Mouse (Mus musculus) liver, embryonic 12.5 days (tissue): ENCODE results near the gene Defb43. TPM values are rescaled to one million over a fixed set of nuclear protein-coding genes. Genes with fewer than 3 reads are reported as not detected.

Source experiments
- ATAC-seq: fragments of 200-750 bp; cut with Nextera tagmentation; 2 replicates; pipeline ENCODE4 v1.8.0; 2017; ENCODE audit warnings: moderate number of reproducible peaks, mild to moderate bottlenecking, moderate library complexity
- H3K27ac ChIP-seq: fragments of 300-500 bp; sonication (generic); 2 replicates; pipeline ENCODE4 v1.5.1; 2016; ENCODE audit warnings: mild to moderate bottlenecking
- H3K27me3 ChIP-seq: fragments of 300-500 bp; sonication (generic); replicated peaks from 2 replicates; pipeline ENCODE4 v1.6.1; 2016; ENCODE audit warnings: mild to moderate bottlenecking, moderate library complexity
- H3K36me3 ChIP-seq: fragments of 300-500 bp; sonication (generic); 2 replicates; pipeline ENCODE4 v1.6.1; 2016; ENCODE audit warnings: mild to moderate bottlenecking, moderate library complexity
- H3K4me1 ChIP-seq: fragments of 300-500 bp; sonication (generic); 2 replicates; pipeline ENCODE4 v1.6.1; 2016
- H3K4me2 ChIP-seq: fragments of 300-500 bp; sonication (generic); 2 replicates; pipeline ENCODE4 v1.6.1; 2016; ENCODE audit warnings: mild to moderate bottlenecking, moderate library complexity
- H3K4me3 ChIP-seq: fragments of 300-500 bp; sonication (generic); 2 replicates; pipeline ENCODE4 v1.5.1; 2016; ENCODE audit warnings: mild to moderate bottlenecking, moderate library complexity
- H3K9ac ChIP-seq: fragments of 300-500 bp; sonication (generic); 2 replicates; pipeline ENCODE4 v1.6.1; 2016; ENCODE audit warnings: mild to moderate bottlenecking, moderate library complexity
- H3K9me3 ChIP-seq: fragments of 300-500 bp; sonication (generic); replicated peaks from 2 replicates; pipeline ENCODE4 v1.6.1; 2016; ENCODE audit warnings: mild to moderate bottlenecking, moderate library complexity
- WGBS: fragments of 180-500 bp; shearing (Covaris S2); methylation state at CpG from one replicate; pipeline ENCODE4 v1.1.7; 2016; ENCODE audit not compliant: insufficient replicate concordance; 5-methylcytosine and 5-hydroxymethylcytosine counted together
- polyA plus RNA-seq: library from polyadenylated mRNA; unstranded; fragments of >200 nt; fragmentation: Nextera tagmentation; extraction: Ambion mirVana; gene quantifications from 2 replicates; pipeline ENCODE4 v1.2.1, GENCODE M21; 2016

The Defb43 gene
- polyA plus RNA-seq, 1 experiment from 2014 or later: not detected

DNA sequence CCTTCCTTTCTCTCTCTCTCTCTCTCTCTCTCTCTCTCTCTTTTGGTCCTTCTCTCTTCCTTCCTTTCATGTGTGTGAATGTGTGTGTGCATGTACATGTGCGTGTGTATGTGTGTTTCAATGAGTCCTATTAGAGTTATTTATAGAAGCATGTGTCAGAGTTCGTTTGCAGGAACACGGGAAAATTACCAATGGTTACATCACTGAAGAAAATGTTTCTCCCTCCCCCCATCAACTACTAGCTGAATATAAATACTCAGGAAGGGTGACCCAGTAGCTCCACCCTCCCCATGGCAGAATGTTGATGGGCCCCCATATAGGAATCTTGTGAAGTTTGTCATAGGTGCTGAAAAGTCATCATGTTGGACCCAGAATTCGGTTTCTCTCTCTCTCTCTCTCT is 1.5 kb downstream of the Defb43 start:
- Histone ChIP-seq H3K36me3 (no peaks in the 10 kb centered on the region), H3K4me3 (no peak overlapping the region), H3K9me3 (no peaks in the 10 kb centered on the region), H3K9ac (no peak overlapping the region), H3K4me2 (no peak overlapping the region), H3K4me1 (no peaks in the 10 kb centered on the region), H3K27me3 (no peaks in the 10 kb centered on the region), H3K27ac (no peak overlapping the region)
- ATAC-seq: no peak
- 62% methylated on average over 4 of the region's 4 CpGs for WGBS

DNA sequence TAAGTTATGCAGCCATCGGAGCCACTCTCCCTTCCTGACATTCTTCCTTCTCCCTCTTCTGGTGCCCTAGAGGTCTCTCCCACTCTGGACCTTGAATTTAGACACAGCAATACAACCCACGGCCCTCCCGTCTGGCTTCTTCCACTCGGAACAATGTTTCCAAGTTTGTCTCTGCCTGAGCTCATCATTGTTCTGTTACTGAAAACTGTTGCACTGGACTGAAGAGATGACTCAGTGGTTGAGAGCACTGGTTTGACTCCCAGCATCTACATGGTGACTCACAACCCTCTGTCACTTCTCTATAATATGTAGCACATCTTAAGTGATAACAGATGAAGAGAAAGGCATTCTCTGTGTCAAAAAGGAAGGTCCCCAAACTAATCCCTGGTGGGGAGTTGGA is 3.1 kb downstream of the Defb43 start:
- H3K9ac ChIP-seq: no peak overlapping the region
- no peak for ATAC-seq
- H3K4me2 ChIP-seq: no peak overlapping the region
- no peak overlapping the region for H3K4me3 ChIP-seq
- WGBS: 74% methylated on average over 4 of the region's 4 CpGs
- no peaks in the 10 kb centered on the region for H3K9me3 ChIP-seq
- H3K36me3 ChIP-seq: no peaks in the 10 kb centered on the region
- no peaks in the 10 kb centered on the region; the same call in 1 of the 2 replicates for H3K27me3 ChIP-seq
- no peak overlapping the region for H3K27ac ChIP-seq
- H3K4me1 ChIP-seq: no peaks in the 10 kb centered on the region

DNA sequence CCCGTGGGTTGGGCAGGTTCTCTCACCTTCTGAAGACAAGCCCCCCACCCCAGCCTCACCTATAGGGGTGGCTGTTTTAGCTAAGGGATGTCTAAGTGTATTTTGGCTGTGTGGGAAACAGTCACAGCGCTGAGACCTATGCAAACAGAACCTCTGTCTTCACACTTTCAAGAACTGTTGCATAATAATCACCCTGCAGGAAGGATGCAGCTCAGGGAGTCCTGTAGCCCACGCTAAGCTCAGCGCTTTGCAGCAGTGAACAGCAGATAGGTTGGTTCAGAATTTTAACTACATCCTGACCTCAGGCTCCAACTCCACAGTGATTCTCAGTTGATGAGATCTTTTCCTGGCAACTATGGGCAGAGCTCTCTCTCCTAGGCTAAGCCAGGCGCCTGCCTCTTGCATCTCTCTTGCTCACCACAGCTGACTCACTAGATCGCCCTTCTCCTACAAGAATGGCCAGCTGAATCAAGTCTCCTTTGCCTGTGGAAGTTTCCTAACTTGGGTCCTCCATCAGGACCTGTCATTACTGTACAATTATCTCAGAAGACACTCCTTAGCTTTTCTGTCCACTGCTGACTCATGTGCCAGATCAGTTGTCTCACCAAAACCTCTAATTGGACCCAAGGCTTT is 9.1 kb downstream of the Defb43 start:
- H3K4me2 ChIP-seq: no peak overlapping the region
- no peaks in the 10 kb centered on the region for H3K36me3 ChIP-seq
- no peak overlapping the region for H3K4me3 ChIP-seq
- ATAC-seq: no peak
- no peaks in the 10 kb centered on the region for H3K9me3 ChIP-seq
- peaks cover 9% of the 10 kb centered on the region; the same call in 1 of the 2 replicates for H3K27me3 ChIP-seq
- no peak overlapping the region for H3K9ac ChIP-seq
- no peaks in the 10 kb centered on the region for H3K4me1 ChIP-seq
- 34% methylated on average over 6 of the region's 6 CpGs for WGBS
- H3K27ac ChIP-seq: no peak overlapping the region

DNA sequence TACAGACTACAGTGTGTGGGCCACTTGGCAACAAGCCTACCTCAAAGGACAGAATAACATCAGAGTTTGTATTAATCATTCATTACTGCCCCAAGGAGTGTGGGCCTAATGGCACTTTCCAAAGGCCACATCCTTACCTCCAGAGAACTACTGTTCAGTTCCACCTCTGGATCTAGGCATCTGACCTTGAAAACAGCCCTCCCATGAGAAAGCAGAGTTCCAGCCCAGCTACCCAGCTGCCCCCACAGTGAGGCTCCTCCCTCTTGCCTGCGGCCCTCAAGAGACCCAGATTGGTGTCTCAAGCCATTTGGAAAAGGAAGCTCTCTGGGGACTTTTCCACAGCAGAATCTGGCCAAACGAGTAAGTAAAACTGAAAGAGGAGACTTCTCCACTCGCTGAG is 35.1 kb downstream of the Defb43 start, which contains the start of gene Defb42:
Gene Defb42, plus strand, starts transcription at position 301 of the 400 bp plus-strand sequence.
- H3K9ac ChIP-seq: no peak within 1 kb of the TSS
- no peaks in the 10 kb centered on the region for H3K36me3 ChIP-seq
- H3K4me3 ChIP-seq: no peak within 1 kb of the TSS
- H3K4me1 ChIP-seq: no peaks in the 10 kb centered on the region; the same call in 1 of the 2 replicates
- H3K4me2 ChIP-seq: no peak within 1 kb of the TSS
- H3K27ac ChIP-seq: no peak within 1 kb of the TSS
- 58% methylated on average over 3 of the region's 3 CpGs for WGBS
- H3K27me3 ChIP-seq: 0 out of 2 replicates have a peak, but pooled peaks cover under 1% of the 10 kb centered on the region
- H3K9me3 ChIP-seq: no peaks in the 10 kb centered on the region
- ATAC-seq: no peak

DNA sequence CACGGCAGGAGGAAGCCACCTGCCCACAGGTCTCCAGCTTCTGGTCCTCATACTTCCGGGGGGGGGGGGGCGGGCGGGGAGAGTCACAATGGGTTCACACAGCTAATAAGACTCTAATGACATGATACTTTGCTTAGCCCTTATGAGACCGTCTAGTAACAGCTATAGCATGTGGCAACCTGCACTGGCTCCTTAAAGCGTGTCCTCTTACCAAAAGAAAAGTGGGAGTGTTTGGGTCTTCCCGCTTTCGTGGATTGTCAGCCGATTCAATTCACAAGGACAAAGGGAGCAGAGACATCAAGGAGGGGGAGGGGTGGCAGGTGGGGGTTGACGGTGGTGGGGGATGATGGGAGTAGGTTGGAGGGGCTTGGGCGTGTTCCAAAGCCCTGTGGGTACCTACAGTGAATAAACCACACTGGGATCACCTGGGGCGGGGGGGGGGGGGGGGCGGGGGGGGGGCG is 38.4 kb downstream of the Defb43 start, which contains the start of gene Defb30:
Gene Defb30, minus strand, starts transcription at position 51 of the 461 bp plus-strand sequence.
- H3K4me2 ChIP-seq: no peak within 1 kb of the TSS
- ATAC-seq: no peak
- H3K9me3 ChIP-seq: no peaks in the 10 kb centered on the region
- H3K9ac ChIP-seq: no peak within 1 kb of the TSS
- H3K4me3 ChIP-seq: no peak within 1 kb of the TSS
- no peaks in the 10 kb centered on the region for H3K36me3 ChIP-seq
- 75% methylated on average over 11 of the region's 14 CpGs for WGBS
- peaks cover 20% of the 10 kb centered on the region for H3K27me3 ChIP-seq
- H3K4me1 ChIP-seq: peaks cover 9% of the 10 kb centered on the region
- H3K27ac ChIP-seq: no peak within 1 kb of the TSS

DNA sequence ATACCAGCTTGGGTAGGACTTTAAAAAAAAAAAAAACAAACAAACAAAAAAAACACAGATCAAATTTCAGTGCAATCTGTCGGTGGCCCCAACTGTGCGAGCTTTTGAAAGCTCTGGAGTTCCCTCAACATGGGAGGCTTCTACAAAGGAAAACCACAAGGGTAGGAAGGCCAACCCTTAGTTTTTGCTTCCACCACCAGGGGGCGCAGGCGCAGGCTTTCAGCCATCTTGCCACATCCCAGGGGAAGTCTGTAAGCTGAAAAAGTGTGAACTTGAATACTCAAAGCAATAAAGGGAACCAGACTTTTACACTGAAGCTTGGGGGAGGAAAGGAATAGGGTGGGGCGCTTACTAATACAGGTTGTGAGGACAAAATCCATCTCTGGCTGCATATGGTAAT is 39.2 kb downstream of the Defb43 start:
- 15% methylated on average over 5 of the region's 5 CpGs for WGBS
- Histone ChIP-seq H3K27me3 (peaks cover 27% of the 10 kb centered on the region), H3K9ac (no peak overlapping the region), H3K4me3 (no peak overlapping the region), H3K36me3 (no peaks in the 10 kb centered on the region), H3K27ac (no peak overlapping the region), H3K4me1 (peaks cover 12% of the 10 kb centered on the region), H3K4me2 (no peak overlapping the region), H3K9me3 (no peaks in the 10 kb centered on the region)
- ATAC-seq: no peak

DNA sequence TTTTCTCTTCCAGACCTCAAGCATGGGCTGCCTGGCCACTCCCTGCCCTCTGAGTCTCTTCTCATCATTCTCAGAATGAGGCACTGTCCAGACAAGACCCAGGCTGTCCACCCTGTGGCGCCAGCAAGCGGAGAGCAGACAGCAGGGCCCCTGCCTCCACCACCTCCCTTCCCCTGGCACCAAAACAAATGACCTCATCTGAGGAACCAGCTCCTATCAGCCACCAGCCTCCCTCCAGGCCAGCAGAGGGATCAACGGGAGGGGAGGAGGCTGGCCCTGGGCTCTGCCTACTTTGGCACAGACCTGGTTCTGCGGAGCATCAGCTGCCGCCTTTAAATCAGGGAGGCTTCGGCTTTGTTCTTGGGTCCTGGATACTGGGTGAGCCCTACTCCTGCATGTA is 43.2 kb downstream of the Defb43 start:
- Histone ChIP-seq H3K9me3 (no peaks in the 10 kb centered on the region), H3K27me3 (peaks cover 35% of the 10 kb centered on the region), H3K9ac (no peak overlapping the region), H3K4me1 (peaks cover 12% of the 10 kb centered on the region), H3K4me3 (no peak overlapping the region), H3K27ac (no peak overlapping the region), H3K4me2 (no peak overlapping the region), H3K36me3 (no peaks in the 10 kb centered on the region)
- ATAC-seq: peak; percentile 77
- 29% methylated on average over 6 of the region's 6 CpGs for WGBS

DNA sequence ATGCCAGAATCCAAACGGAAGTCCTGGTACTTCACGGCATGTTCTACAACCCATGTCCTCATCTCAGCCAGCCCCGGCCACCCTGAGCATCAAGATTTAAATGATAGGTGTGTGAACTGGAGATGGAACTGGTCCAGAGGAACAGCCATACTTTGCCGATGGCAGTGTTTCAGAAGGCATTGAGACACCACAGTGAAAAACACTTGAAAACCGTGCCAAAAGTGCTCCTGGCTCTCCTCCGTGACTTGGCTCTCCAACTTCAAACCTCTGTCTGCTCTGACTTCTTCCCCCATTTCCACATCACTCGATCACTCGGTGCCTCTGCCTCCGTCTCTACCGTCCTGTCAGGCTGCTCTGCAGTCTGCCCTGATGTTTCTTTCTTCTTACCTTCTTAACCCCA is 48.8 kb downstream of the Defb43 start:
- H3K27ac ChIP-seq: peak overlapping the region; percentile 84; the same call in 1 of the 2 replicates
- no peak overlapping the region for H3K4me2 ChIP-seq
- 64% methylated on average over 10 of the region's 10 CpGs for WGBS
- no peaks in the 10 kb centered on the region for H3K36me3 ChIP-seq
- peaks cover 4% of the 10 kb centered on the region; the same call in 1 of the 2 replicates for H3K9me3 ChIP-seq
- peaks cover 12% of the 10 kb centered on the region for H3K27me3 ChIP-seq
- no peak overlapping the region for H3K4me3 ChIP-seq
- ATAC-seq: no peak
- 0 out of 2 replicates have a peak overlapping the region, but pooled peaks have one; percentile 19 for H3K9ac ChIP-seq
- peaks cover 47% of the 10 kb centered on the region for H3K4me1 ChIP-seq

DNA sequence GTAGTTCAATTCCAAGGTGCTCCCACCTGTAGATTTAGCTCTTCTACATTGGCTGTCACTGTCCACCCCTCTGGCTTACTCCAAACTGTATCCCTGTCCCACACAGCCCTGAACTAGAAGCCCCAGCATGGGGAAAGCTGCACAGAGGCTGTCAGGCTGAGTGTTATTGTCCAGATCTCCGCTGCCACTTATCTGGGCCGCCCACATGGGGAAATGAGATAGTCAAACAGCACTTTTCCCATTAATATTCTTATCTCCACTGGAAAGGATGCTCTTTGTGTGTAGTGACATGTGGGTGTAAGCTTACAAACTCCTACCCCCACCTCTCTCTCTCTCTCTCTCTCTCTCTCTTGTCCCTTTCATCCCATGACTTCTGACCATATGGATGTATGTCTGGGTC is 50.6 kb downstream of the Defb43 start:
- ATAC-seq: peak; percentile 93
- Histone ChIP-seq H3K4me2 (peak overlapping the region; percentile 57), H3K27me3 (no peaks in the 10 kb centered on the region), H3K4me3 (peak overlapping the region; percentile 3; the same call in 1 of the 2 replicates), H3K9ac (peak overlapping the region; percentile 52; the same call in 1 of the 2 replicates), H3K36me3 (no peaks in the 10 kb centered on the region), H3K27ac (peak overlapping the region; percentile 84), H3K9me3 (peaks cover 4% of the 10 kb centered on the region; the same call in 1 of the 2 replicates), H3K4me1 (peaks cover 65% of the 10 kb centered on the region)
- WGBS: 21% methylated on average over 2 of the region's 2 CpGs

DNA sequence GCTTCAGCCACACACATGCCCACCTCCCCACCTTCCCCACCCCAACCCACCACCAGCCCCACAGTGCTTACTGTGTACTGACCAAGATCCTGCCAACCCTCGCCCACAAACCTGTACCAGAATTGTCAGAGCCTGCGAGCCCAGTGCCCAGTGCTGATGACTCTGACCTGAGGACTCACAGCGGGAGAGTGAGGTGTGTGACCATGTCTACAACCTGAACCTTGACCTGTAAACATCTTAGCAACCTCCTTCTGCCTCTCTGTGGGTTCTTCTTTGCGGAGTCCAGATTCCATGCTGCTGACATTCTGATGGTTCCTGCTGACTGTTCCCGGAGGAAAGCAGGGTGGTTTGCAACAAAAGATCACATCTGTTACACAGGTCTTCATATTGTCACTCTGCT is 53.8 kb downstream of the Defb43 start:
- Histone ChIP-seq H3K9me3 (peaks cover 4% of the 10 kb centered on the region; the same call in 1 of the 2 replicates), H3K4me2 (no peak overlapping the region), H3K4me1 (peaks cover 80% of the 10 kb centered on the region), H3K9ac (0 out of 2 replicates have a peak overlapping the region, but pooled peaks have one; percentile 24), H3K36me3 (no peaks in the 10 kb centered on the region), H3K27me3 (peaks cover 18% of the 10 kb centered on the region), H3K4me3 (no peak overlapping the region), H3K27ac (peak overlapping the region; percentile 63)
- 77% methylated on average over 5 of the region's 5 CpGs for WGBS
- no peak for ATAC-seq

DNA sequence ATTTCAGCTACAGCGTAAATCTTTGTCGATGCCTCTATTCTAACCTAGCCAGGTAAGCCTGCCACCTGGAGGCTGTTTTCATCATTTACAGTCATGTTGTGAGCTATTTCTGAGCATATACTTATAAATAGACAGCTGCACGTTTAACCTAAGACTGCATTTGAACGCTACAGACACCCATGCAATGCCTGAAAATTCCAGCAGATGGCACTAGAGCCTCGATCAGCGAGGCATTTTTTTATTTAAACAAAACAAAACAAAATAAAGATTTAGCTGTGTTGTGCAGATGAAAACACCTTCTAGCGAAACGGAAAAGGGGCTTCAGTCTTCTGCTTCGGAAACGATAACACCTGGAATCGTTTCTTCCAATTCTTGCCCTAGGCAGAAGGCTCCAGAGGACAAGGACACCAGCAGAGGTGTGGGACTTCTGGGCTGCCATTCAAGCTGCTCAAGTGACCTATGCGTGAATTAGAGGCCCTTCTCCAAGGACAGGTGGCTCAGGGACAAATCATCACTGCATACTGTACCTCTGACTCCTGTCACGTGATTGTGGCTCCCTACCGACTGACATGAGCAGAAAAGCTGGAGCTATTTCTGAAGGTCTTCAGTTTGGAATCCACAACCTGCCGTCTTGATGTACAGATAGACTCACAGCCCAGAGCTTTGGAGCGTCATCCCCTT is 55.2 kb downstream of the Defb43 start:
- Histone ChIP-seq H3K9me3 (peaks cover 4% of the 10 kb centered on the region; the same call in 1 of the 2 replicates), H3K36me3 (no peaks in the 10 kb centered on the region), H3K4me1 (peaks cover 67% of the 10 kb centered on the region), H3K4me2 (peak overlapping the region; percentile 67), H3K4me3 (no peak overlapping the region), H3K27ac (peak overlapping the region; percentile 78), H3K9ac (peak overlapping the region; percentile 50), H3K27me3 (peaks cover 31% of the 10 kb centered on the region)
- WGBS: 22% methylated on average over 16 of the region's 16 CpGs
- ATAC-seq: no peak
